Mouse (Mus musculus): ENCODE results near the gene Mgat5.

DNA sequence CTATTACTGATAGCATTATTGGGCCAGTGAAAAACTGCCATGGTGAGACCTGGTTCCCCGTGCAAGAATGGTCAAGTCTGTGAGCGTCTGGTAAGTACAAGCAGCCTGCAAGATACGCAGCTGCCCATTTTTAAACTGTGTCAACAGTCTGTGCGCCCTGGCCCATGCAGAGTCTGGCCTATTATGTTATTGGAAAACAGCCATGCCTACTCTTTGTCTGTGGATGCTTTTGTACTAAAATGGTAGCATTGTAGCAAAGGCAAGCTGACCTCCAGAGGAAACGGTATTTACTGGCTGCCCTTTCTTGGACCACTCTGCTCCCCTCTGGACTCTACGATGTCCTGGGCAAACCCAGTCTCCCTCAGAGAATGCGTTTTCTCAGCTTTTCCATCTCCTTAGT, 209.7 kb downstream of the Mgat5 start:
- TF ChIP-seq CTCF (IDR thresholded peaks at IDR 0.05; ENCODE audit: extremely low read depth, insufficient read depth, insufficient read length, insufficient replicate concordance), result no peak
- no peak for TF ChIP-seq POLR2A (IDR thresholded peaks at IDR 0.05; ENCODE audit: low read depth, low read length)

All from spleen, adult 2 months (tissue).